Mouse (Mus musculus) cerebellum, adult 18-20 months (tissue): Measurements from ENCODE around the gene Slc26a9.
"Not testable (repeated sequence)": the region's sequence is repeated elsewhere in the genome, so short reads cannot be mapped to it uniquely, and the experiment has no call there.

ENCODE experiments used
- DNase-seq, 2 experiments: peaks; one replicate each; pipeline ENCODE4 v3.0.0; 2021

The Slc26a9 gene

GRCm38 (mm10) chr1:131770656-131771055, 26.8 kb downstream of the Slc26a9 start:
- peak in 1 of 2 experiments; percentile 37 for DNase-seq

DNA sequence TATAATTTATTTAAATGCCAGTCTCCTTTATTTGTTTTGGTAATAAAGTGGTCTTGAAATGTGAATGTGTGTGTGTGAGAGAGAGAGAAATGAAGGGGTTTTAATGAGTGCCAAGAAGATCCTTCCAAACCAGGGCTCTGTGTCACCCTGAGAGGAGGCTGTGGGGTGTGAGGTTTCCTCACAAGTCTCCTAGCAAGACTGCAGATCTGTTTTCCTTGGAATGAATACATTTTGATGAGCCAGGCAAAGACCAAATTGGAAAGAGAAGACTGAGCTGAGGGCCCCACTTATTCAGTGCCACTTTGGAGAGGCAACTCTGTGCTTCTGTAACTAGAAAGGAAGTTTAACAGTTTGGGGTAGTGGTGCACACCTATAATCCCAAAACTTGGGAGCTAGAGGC, 27.6 kb downstream of the Slc26a9 start:
- no peak for DNase-seq

DNA sequence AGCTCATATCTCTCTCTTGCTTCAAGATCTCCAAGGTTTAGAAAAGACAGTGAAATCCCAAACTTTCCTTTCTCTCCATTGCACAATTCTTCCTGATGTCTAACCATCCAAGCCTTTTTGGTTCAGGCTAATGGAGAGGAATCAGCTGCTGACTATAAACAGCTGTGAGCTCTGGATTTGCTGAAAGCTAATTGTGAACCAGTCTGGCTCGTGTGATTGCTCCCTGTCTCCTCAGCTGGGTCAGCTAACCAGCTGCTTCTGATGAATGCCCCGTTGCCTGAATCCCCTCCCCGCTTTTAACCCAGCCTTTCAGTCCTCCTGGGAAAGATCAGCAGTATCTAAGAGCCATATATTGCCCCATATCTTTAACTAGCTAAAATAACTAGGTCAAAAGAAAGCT, 50.8 kb downstream of the Slc26a9 start:
- DNase-seq: no peak

DNA sequence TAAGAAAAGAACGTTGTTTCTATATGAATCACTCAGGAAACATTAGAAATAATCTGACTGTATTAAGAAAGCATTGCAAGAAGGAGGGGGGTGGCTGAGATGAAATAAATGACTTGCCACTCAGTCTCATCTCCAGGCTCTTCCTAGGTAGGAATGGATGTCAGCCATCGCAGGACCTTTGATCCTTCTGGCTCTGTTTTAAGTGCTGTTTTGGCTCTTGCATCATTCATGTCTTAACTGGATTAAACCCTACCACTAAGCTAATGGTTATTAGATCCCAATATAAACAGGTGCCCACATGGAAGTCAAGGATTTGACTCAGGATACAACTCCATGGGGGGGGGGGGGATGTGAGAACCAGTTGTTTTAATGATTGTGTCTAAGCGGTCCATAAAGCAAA, 51.3 kb downstream of the Slc26a9 start:
- no peak for DNase-seq

DNA sequence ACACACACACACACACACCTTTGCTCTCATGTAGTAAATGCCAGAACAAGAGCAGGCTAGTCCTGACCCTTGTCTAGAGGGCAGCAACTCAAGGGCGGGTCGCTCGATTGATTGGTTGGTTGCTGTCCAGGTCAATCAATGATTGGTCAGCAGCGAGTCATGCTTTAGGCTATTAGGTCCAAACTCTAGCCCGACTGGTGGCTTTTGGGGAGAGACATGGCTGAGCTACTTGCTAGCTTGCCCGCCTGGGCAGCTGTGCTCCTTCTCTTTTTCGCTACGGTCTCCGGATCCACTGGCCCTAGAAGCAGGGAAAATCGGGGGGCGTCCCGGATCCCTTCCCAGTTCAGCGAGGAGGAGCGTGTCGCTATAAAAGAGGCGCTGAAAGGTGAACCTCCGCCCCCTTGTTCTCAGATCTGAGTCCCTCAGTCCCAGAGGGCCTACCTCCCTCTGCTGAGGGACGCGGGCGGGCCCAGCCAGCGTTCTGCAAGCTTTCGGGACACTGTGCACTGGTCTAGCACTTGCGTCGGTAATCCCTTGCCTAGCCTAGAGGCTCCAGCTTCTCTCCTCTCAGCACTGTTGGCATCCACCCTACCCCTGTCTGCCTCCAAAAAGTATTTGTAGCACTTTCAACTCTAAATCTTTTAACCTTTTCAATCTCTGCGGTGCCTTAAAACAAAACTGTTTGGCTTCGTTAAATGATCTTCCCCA, 53.5 kb downstream of the Slc26a9 start, which contains the start of gene Pm20d1:
Gene Pm20d1 (plus strand): TSS at position 180 of the 708 bp plus-strand sequence.
- DNase-seq: peak; percentile 7 to 9

GRCm38 (mm10) chr1:131800001-131800400, 56.2 kb downstream of the Slc26a9 start:
- no peak for DNase-seq

GRCm38 (mm10) chr1:131801071-131801470, 57.2 kb downstream of the Slc26a9 start:
- no peak for DNase-seq

- peak; percentile 12 to 19 for DNase-seq
These were observed 58.8 kb downstream of the Slc26a9 start for GRCm38 (mm10) chr1:131802652-131803051.

GRCm38 (mm10) chr1:131804166-131804565, 60.3 kb downstream of the Slc26a9 start:
- no peak for DNase-seq

- DNase-seq: no peak
These were observed 65.2 kb downstream of the Slc26a9 start for GRCm38 (mm10) chr1:131808986-131809385.

GRCm38 (mm10) chr1:131809651-131810050, 65.8 kb downstream of the Slc26a9 start:
- DNase-seq: no peak

DNA sequence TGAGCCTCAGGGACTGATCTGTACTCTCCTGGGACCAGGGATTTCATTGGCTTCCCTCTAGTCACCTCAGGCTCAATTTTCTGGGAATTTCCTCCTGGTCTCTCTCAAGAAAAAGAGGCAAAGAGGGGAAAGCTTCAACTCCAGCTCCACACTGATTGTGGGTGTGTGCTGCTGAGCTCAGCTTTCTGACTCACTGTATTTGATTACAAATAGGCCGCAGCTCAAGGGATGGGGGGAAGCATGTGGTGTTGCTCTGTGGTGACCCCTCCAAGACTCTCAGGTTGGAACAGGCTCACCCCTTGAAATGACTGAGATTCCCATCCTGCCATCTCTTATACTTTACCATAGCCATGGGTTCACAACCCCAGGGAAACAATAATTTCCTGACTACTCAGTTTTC, 67.6 kb downstream of the Slc26a9 start:
- DNase-seq: no peak

GRCm38 (mm10) chr1:131812006-131812405, 68.2 kb downstream of the Slc26a9 start:
- no peak for DNase-seq

GRCm38 (mm10) chr1:131812631-131813295, 68.9 kb downstream of the Slc26a9 start:
- DNase-seq: no peak

DNA sequence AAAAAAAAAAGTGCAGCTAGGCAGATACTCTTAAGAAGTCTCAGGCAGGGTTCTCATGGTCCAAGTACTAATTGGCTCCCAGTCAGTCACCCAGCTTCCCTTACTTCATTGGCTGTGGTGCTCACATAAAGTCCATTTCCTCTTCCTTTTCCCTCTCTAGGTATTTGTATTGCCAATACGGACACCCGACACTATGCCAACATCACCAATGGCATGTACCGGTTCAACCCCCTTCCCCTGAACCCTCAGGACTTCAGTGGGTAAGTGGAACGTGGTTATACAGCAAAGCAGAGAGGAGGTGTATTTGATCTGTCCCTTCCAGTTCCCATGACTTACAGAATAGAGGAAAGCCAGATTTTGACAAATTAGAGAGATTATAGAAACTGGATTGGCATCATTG, 69.9 kb downstream of the Slc26a9 start:
- DNase-seq: no peak

DNA sequence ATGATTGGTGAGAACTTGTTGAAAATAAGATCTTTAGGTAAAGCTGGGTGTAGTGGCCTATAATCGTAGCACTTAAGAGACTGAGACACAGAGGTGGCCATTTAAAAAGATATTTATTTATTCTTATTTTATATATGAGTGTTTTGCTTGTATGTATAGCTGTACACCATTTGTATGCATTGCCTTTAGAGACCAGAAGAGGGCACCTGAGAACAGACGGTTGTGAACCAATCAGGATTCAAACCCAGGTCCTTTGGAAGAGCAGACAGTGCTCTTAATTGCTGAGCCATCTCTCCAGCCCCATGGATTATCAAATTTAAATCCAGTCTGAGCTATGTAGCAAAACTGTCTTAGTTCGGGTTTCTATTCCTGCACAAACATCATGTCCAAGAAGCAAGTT, 70.4 kb downstream of the Slc26a9 start:
- no peak for DNase-seq

GRCm38 (mm10) chr1:131816886-131817285, 73.1 kb downstream of the Slc26a9 start:
- no peak for DNase-seq

GRCm38 (mm10) chr1:131820353-131820752, 76.5 kb downstream of the Slc26a9 start:
- DNase-seq: not testable (repeated sequence)

- no peak for DNase-seq
These were observed 77.1 kb downstream of the Slc26a9 start for GRCm38 (mm10) chr1:131820887-131821328.
